Mouse (Mus musculus): Measurements from ENCODE around the gene Ercc4.
"Not testable (repeated sequence)": the region's sequence is repeated elsewhere in the genome, so short reads cannot be mapped to it uniquely, and the experiment has no call there.

Gene Ercc4

DNA sequence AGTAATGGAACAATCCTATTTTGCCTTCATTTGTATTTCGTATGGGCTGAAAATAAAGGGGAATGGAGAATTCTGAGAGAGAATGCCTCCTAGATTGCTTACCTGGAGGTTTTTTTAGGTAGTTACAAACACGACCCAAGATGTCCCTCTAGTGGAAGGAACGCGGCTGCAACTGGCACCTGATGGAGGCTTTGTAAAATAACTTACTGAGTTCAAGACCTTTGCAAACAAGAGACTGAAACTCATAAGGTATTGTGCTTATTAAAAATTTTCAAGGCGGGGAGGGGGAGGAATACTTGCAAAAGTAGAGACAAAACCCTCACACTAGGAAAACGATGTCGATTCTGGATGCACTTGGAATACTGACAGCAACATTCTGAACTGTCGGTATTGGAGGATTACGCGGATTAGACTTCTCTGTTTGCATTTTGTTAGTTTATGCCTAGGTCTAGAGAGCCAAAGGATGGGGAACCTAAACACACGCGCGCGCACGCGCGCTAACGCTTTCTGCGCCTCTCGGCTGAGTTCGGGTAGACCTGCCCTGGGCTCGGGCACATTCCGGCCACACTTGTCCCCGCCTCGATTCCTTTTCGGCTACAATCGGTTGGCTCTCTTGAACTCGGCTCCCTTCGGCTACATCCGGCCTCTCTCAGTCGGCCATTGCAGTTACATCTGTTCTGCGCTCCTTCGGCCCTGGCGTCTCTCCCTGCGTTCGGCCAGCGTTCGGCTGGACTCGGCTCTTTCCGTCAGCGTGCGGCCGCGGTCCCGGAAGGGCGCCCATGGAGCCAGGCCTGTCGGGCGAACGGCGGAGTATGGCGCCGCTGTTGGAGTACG lies at the start of gene Ercc4:
Gene Ercc4, plus strand, starts transcription at position 529 of the 834 bp plus-strand sequence.
- DNase-seq (ENCODE audit: inconsistent age in 2 of 2, low spot score in 1 of 2): peak; percentile 98 to 99

DNA sequence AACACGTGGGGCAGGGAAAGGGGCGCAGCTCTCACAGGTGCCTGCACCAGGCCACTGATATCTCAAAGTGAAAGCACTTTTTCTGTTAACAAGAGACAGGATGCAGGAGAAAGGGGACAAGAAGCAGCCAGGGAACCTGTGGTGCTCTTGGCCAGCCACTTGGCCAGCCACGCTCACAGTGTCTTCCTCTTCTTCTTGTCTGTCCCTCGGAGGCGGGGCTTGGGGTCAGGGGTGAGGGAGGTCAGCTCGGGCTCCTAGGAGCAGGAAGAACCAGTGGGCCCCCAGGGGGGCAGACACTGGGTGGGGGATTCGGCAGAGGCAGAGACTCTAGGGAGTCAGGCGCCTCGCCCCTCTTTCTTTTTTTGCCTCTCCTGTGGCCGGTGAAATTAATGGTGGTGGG lies 48.4 kb upstream of the Ercc4 start:
- DNase-seq (ENCODE audit: inconsistent age in 2 of 2, low spot score in 1 of 2): peak in 1 of 2 experiments; percentile 30

DNA sequence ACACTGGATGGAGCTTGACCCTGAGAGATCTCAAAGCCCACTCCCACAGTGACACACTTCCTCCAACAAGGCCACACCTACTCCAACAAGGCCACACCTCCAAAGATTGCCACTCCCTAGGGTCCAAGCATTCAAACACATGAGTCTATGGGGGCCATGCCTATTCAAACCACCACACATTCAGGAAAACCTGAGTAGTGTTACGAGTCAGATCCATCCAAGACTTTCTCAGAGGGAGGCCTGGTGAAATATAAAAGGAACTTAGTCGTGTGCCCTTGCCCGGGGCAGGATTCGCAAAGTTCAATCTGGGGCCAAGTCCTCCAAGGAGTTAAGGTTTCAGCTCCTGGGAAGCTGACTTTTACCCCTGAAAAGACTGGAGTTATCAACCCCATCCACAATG lies 35.3 kb upstream of the Ercc4 start:
- no peak for DNase-seq (ENCODE audit: inconsistent age in 2 of 2, low spot score in 1 of 2)

DNA sequence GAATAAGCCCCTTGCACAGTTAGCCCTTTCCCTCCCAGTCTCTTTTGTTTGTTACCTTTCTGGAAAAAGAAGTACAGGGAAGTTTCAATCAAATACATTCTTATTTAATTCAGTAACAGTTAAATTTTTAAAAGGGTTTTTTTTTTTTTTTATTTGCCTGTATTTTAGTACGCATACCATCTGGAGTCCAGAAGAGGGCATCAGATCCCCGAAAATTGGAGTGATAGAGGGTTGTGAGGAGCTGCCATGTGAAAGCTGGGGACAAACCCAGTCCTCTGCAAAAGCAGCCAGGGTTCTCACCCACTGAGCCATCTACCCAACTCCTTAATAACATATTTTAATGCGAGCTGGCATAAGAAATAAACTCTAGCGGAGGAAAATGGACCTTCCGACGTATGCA lies 29.3 kb upstream of the Ercc4 start:
- no peak for DNase-seq (ENCODE audit: inconsistent age in 2 of 2, low spot score in 1 of 2)

GRCm38 (mm10) chr16:13083155-13083798 lies 26.2 kb upstream of the Ercc4 start:
- no peak for DNase-seq (ENCODE audit: inconsistent age in 2 of 2, low spot score in 1 of 2)

DNA sequence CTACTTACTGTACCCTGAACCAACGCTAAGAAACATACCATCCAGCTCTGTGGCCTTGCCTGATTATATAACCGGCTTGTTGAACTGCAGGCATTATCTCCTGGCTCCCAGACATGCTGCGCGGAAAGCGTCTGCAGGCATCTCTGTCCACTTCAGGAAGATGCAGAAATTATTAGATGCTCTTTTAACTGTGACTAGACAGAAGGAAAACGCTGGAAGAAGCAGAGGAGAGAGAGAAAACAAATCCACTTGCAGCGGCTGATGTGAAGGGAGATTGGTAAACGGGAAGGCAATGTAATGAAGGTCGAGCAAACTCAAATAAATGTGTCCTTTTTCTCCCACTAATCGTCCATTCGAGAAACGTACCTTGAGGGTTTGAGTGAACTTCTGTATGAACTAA lies 1.1 kb upstream of the Ercc4 start:
- DNase-seq (ENCODE audit: inconsistent age in 2 of 2, low spot score in 1 of 2): peak in 1 of 2 experiments; percentile 38

- no peak for DNase-seq (ENCODE audit: inconsistent age in 2 of 2, low spot score in 1 of 2)
Observed at GRCm38 (mm10) chr16:13109990-13110595, 609 bp downstream of the Ercc4 start.

- no peak for DNase-seq (ENCODE audit: inconsistent age in 2 of 2, low spot score in 1 of 2)
Observed at GRCm38 (mm10) chr16:13114821-13115220, 5.3 kb downstream of the Ercc4 start.

GRCm38 (mm10) chr16:13115466-13115865 lies 6.0 kb downstream of the Ercc4 start:
- DNase-seq (ENCODE audit: inconsistent age in 2 of 2, low spot score in 1 of 2): not testable (repeated sequence)

GRCm38 (mm10) chr16:13117299-13117966 lies 7.9 kb downstream of the Ercc4 start:
- DNase-seq (ENCODE audit: inconsistent age in 2 of 2, low spot score in 1 of 2): peak; percentile 26 to 81

DNA sequence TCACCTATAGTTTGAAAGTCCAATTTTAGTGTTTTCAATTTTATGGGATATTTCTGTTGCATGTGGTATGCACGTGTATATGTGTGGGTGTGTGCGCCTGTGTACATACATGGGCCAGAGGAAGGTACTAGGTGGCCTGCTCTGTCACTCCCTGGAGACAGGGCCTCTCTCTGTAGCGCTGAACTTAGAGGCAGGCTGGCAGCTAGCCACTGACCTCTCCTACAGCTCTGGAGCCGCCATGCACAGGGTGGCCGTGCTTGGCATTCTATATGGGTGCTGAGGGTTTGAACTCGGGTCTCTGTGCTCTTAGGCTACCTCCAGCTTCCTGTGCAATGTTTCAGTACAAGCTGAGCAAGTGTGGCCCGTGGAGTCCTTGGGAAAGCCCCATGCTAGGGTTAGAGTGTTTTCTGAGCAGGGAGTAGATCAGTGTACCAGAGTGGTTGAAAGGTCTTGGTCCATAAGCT lies 8.5 kb downstream of the Ercc4 start:
- no peak for DNase-seq (ENCODE audit: inconsistent age in 2 of 2, low spot score in 1 of 2)

GRCm38 (mm10) chr16:13118754-13119294 lies 9.3 kb downstream of the Ercc4 start:
- DNase-seq (ENCODE audit: inconsistent age in 2 of 2, low spot score in 1 of 2): no peak

DNA sequence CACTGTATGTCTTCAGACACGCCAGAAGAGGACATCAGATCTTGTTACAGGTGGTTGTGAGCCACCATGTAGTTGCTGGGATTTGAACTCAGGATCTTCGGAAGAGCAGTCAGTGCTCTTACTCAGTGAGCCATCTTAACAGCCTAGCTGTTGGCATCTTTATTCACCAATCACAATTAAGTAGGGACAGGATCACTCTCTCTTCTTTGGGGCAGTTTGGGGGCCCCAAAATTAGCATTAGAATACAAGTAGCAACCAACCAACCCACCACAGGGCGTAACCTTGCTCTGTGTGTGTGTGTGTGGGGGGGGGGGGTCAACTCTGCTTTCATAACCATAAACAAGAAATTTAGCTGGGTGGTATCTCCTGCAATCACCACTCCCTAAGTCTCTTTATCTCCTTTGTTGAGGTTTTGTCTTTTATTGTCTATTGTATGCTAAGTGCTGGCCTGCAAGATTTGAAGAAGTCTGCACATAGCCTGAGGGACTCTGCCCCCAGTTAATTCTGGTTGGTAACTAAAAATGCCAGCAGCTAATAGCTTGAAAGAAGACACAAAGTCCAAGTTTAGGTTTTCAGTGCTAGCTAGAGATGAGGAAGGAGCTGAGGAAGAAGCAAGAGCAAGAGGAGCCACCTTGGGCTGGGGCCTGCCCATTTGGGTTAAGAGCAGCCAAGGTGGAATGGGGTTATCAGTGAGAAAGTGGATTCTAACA lies 10.3 kb downstream of the Ercc4 start:
- DNase-seq (ENCODE audit: inconsistent age in 2 of 2, low spot score in 1 of 2): no peak

DNA sequence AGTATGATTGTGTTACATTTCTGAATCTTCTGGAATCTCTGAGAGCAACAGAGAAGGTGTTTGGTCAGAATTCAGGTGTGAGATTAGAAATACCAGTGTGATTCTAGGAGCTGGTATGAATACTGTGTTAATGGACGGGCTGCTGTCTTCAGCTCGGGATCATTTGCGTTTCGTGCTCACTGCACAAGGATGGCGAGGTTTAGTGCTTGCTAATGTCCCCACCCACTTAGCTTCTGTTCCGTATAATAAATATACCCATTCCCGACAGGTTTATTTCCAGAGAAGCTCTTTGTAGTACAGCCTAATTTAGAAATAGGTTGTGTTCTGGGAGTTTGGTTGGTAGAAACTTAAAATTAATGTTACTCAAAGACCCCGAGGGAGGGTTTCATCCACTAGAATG lies 15.9 kb downstream of the Ercc4 start:
- no peak for DNase-seq (ENCODE audit: inconsistent age in 2 of 2, low spot score in 1 of 2)

- DNase-seq (ENCODE audit: inconsistent age in 2 of 2, low spot score in 1 of 2): no peak
Observed at GRCm38 (mm10) chr16:13127566-13127965, 18.1 kb downstream of the Ercc4 start.

DNA sequence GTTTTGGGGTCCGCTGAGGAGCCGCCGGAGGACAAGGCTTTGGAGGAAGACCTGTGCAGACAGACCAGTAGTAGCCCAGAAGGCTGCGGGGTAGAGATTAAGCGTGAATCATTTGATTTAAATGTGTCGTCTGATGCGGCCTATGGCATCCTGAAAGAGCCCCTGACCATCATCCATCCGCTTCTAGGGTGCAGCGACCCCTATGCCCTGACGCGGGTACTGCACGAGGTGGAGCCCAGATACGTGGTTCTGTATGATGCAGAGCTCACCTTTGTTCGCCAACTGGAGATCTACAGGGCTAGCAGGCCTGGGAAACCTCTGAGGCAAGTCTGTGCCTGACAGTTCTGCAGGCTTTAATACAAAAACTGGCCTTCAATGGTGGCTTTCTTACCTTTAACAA lies 20.9 kb downstream of the Ercc4 start:
- DNase-seq (ENCODE audit: inconsistent age in 2 of 2, low spot score in 1 of 2): peak; percentile 23 to 59

- no peak for DNase-seq (ENCODE audit: inconsistent age in 2 of 2, low spot score in 1 of 2)
Observed at GRCm38 (mm10) chr16:13141220-13141619, 31.7 kb downstream of the Ercc4 start.

DNA sequence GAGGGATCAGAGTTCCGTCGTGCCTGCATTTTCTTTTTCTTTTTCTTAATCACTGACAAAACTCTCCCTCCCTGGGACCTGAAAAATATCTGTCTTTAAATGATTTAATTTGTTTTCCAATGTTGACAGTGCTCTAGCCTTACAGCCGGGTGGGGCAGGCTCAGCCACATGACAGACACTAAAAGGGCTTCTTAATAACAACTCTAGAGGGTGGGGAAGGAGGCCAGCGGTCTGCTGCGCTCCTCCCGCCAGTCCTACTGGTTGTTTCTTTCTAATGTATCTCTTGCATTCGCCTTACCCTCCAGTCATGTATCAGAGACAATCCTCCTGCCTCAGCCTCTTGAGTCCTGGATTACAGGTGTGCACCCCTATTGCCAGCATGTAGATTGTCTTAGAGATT lies 34.4 kb downstream of the Ercc4 start:
- no peak for DNase-seq (ENCODE audit: inconsistent age in 2 of 2, low spot score in 1 of 2)

DNA sequence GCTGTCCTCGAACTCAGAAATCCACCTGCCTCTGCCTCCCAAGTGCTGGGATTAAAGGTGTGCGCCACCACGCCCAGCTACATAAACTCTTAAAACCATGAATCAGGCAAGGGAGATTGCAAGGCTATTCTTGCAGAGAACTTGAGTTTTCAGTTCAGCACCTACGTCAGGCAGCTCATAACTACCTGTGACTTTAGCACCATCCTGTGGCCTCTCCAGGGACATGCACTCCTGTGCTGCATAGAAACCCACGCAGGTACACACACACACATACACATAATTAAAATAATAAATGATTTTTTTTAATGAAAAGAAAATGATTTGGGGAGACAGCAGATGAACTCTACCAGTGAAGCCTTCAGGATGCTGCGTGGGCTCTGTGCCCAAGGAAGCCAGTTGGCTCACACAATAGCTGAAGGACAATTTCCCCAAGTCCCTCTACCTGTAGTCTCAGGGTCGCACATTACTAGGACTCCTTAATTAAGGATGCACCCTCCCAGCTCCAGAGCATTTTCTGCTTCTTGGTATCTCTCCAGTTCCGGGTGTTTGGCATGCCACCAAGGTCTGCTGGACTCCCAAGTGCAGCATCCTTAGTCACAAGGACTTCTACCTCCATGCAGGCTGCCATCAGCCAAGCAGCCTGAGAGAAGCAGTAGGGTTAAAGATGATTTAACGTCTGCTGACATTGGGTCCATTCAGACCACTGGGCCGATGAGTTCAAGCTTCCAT lies 35.4 kb downstream of the Ercc4 start:
- DNase-seq (ENCODE audit: inconsistent age in 2 of 2, low spot score in 1 of 2): peak in 1 of 2 experiments; percentile 61

DNA sequence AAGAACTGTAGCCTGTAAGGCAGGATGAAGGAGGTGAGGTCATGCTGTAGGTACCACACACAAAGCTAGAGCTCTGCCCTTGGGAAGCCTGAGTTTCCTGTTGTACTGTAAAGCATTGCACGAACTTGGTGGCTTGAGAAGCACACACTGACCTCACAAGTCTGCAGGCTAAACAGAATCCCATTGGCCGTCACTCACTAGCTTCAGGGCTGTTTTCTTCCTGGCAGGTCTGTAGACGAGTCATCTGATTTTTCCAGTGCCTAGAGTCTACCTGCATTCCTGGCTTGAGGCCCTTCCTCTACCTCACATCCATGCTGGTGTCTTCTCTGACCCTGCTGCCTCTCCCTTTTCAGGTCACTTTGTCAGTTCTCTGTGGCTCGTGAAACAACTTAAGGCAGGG lies 36.7 kb downstream of the Ercc4 start:
- DNase-seq (ENCODE audit: inconsistent age in 2 of 2, low spot score in 1 of 2): no peak

All from adrenal gland, adult (tissue).